Mouse (Mus musculus): Measurements from ENCODE around the gene Npnt.

GRCm38 (mm10) chr3:132996299-132996698 lies 46.2 kb upstream of the Npnt start:
- TF ChIP-seq POLR2A (IDR thresholded peaks at IDR 0.05; ENCODE audit: low read depth, low read length) (no peak), CTCF (conservative IDR thresholded peaks at IDR 0.05; ENCODE audit: insufficient read depth, insufficient read length, low read depth, low read length) (no peak)
